Mouse (Mus musculus): ENCODE data around the gene Igsf9. TPM values are rescaled to one million over a fixed set of nuclear protein-coding genes. Genes with fewer than 3 reads are reported as not detected.

Gene Igsf9
- total and polyA plus RNA-seq, 3 experiments, result 0.38 TPM; not detected in 2

DNA sequence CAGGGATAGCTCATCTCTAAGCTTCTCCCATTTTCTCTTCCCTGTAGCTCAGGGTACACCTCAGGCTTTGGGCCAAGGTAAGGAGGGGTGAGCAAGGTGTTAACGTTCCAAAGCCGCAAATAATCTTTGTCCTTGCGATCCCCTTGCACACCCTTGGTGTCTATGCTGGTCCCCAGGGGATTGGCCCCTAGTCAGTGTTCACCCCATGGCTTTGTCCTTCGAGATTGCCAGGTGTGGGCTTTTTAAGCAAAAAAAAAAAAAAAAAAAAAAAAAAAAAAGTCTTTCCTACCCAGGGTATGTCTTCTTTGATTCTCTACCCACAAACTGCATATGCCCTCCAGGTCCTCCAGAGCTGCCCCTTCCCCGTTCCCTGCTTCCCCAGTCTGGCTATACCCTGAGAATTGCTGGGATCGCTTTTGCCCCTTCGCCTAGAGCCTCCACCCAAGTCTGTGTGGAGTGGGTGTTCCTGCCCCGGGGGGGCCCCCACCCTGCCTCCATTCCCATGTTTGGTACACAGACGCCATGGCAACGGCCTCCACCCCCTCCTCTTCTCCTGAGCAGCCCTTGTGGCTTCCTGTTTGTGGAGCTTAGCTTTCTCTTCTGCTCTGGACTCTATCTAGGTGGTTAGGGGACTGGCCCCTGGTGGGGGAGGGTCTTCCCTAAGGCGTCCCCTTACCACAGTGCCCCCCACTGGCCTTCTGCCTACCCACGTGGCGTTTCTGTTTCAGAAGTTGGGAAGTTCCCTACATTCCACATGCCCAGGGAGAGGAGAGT lies 20.0 kb downstream of the Igsf9 start:
- H3K4me3 ChIP-seq (ENCODE audit: low read depth, low read length), result peak overlapping the region; percentile 75
- no peaks in the 10 kb centered on the region for H3K9me3 ChIP-seq (replicated peaks)
- H3K36me3 ChIP-seq (replicated peaks), result peaks cover 50% of the 10 kb centered on the region
- peaks cover 17% of the 10 kb centered on the region for H3K27me3 ChIP-seq (ENCODE audit: insufficient read depth, low read length)
- DNase-seq (ENCODE audit: low spot score) (peak; percentile 62), ATAC-seq (ENCODE audit: extremely low read depth, insufficient number of reproducible peaks, low FRiP score, poor library complexity, severe bottlenecking) (peak; percentile 26)
- peaks cover 59% of the 10 kb centered on the region for H3K4me1 ChIP-seq (ENCODE audit: insufficient read depth, low read depth, low read length)
- TF ChIP-seq TAL1 (conservative IDR thresholded peaks at IDR 0.05; ENCODE audit: low read depth, low read length) (no peak), GATA1 (IDR thresholded peaks at IDR 0.05; ENCODE audit: borderline replicate concordance, low read length) (no peak), POLR2AphosphoS5 (IDR thresholded peaks at IDR 0.05; ENCODE audit: insufficient replicate concordance, low read depth, low read length) (no peak), GATA2 (IDR thresholded peaks at IDR 0.05; ENCODE audit: borderline replicate concordance, low read depth, low read length) (no peak), CTCF (IDR thresholded peaks at IDR 0.05; ENCODE audit: low read depth, low read length) (no peak)

DNA sequence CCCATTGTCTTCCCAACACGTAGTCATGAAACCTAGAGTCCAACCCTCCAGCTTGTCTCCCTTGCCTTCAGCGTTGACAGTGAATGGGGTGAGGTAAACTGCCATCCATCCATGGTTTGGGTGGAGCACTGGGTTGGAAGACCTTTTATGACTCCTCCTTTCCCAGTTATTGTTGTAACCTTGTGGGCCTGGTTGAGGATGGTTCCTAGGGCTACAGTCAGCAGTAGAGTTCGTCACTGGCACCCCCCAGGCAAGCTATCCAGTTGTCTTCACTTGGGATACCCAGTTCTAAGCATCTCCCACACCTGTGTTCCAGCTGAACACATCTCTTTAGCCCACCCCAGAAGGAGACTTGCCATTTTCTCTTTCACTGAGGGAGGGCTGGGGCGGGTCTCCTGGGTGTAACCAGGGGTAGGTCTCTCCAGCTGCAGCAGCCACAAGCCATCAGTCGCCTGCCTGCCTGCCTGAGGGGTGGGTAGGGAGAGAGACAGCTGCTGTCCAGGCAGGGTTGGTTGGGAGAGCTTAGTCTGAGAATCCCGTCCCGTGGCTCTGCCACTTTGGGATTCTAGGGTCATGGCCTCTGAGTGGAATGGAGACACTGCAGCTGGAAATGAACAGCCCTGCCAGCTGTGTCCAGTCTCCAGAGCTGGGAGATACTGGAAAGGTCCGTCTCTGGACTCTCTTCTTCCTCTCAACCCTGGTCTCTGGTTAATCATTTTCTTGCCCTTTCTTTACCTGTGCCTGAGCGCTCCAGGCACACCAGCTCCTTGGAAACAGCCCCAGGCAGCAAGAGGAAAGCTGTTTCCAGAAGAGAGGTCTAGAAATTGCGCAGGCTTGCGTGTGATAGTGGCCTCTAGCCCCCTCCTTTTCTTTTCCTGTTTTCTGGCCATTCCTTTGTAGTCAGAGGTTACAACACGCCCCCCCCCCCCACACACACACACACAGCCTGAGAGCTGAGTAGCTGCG lies 20.8 kb downstream of the Igsf9 start:
- peaks cover 8% of the 10 kb centered on the region for H3K27me3 ChIP-seq (ENCODE audit: insufficient read depth, low read length)
- ATAC-seq (ENCODE audit: extremely low read depth, insufficient number of reproducible peaks, low FRiP score, poor library complexity, severe bottlenecking), result no peak
- H3K4me1 ChIP-seq (ENCODE audit: insufficient read depth, low read depth, low read length), result peaks cover 67% of the 10 kb centered on the region
- H3K9me3 ChIP-seq (replicated peaks), result no peaks in the 10 kb centered on the region
- DNase-seq (ENCODE audit: low spot score), result no peak
- peak overlapping the region; percentile 75 for H3K4me3 ChIP-seq (ENCODE audit: low read depth, low read length)
- H3K36me3 ChIP-seq (replicated peaks), result peaks cover 58% of the 10 kb centered on the region
- no peak for TF ChIP-seq GATA2 (IDR thresholded peaks at IDR 0.05; ENCODE audit: borderline replicate concordance, low read depth, low read length)

DNA sequence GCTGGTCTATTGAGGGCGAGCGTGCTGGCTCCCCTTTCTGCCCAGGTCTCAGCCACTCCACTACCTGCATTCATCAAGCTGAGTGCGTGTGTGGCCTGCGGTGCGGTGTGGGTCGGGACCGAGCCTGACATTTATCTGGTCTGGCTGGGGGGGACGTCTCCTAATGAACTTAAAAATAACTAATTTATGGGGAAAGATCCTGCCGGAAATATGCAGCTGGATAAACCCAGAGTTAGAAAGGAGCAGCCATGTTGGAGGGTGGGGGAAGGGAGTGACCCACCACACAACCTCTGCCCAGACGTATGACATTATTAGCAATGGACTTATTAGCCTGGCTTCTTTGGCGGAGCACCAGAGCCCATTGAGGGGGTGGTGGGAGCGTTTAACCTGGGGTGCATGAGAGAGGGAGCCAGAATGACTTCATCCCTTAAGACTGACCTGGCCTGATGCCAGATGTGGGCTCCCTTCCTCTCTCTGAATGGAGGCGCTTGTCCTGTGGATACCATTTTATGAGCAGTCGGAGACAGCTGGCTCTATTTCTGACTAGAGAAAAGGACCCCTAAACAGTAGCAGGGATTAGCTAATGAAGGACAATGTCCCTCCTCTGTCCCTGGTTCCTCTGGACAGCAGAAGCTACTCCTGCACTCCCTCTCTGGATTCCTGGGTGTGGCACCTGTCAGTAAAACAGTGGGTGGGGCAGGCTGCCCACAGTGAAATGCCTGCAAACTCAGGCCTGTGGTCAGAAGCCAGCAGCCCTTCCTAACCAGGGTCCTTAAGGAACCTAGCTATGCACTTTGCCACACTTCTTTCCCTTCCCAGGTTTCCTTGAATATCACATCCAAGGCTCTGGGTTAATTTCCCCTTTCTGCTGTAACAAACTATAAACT lies 21.8 kb downstream of the Igsf9 start:
- ATAC-seq (ENCODE audit: extremely low read depth, insufficient number of reproducible peaks, low FRiP score, poor library complexity, severe bottlenecking) (no peak), DNase-seq (ENCODE audit: low spot score) (no peak)
- TF ChIP-seq POLR2AphosphoS5 (IDR thresholded peaks at IDR 0.05; ENCODE audit: insufficient replicate concordance, low read depth, low read length) (no peak), GATA1 (IDR thresholded peaks at IDR 0.05; ENCODE audit: borderline replicate concordance, low read length) (no peak), GATA2 (IDR thresholded peaks at IDR 0.05; ENCODE audit: borderline replicate concordance, low read depth, low read length) (no peak), CTCF (IDR thresholded peaks at IDR 0.05; ENCODE audit: low read depth, low read length) (no peak), TAL1 (conservative IDR thresholded peaks at IDR 0.05; ENCODE audit: low read depth, low read length) (no peak)
- H3K9me3 ChIP-seq (replicated peaks), result no peaks in the 10 kb centered on the region
- peak overlapping the region; percentile 75; the same call in 1 of the 2 replicates for H3K4me3 ChIP-seq (ENCODE audit: low read depth, low read length)
- peaks cover 75% of the 10 kb centered on the region for H3K4me1 ChIP-seq (ENCODE audit: insufficient read depth, low read depth, low read length)
- H3K27me3 ChIP-seq (ENCODE audit: insufficient read depth, low read length), result peaks cover under 1% of the 10 kb centered on the region; the same call in 1 of the 2 replicates
- peaks cover 67% of the 10 kb centered on the region for H3K36me3 ChIP-seq (replicated peaks)

DNA sequence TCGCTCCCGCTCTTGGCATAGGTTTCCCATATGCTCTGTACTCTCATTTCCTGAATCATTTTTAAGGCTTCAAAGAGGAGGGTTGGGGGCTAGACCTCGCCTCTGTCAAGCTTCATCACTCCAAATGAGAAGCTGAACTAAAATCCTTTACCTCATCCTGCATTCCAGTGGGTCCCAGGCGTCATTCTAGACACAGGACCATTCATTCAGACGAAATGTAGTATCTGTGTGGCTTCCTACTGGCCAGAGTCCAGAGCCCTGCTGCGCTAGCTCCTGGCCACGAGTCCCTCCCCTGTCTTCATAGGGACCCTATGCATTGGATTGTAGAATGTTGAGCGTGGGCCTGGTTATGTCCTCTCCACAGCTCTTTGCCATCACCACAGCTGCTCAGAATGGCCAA lies 23.2 kb downstream of the Igsf9 start:
- Histone ChIP-seq H3K27me3 (ENCODE audit: insufficient read depth, low read length) (no peaks in the 10 kb centered on the region), H3K36me3 (replicated peaks) (peaks cover 77% of the 10 kb centered on the region), H3K4me3 (ENCODE audit: low read depth, low read length) (no peak overlapping the region; the same call in 1 of the 2 replicates), H3K9me3 (replicated peaks) (no peaks in the 10 kb centered on the region), H3K4me1 (ENCODE audit: insufficient read depth, low read depth, low read length) (peaks cover 72% of the 10 kb centered on the region)
- ATAC-seq (ENCODE audit: extremely low read depth, insufficient number of reproducible peaks, low FRiP score, poor library complexity, severe bottlenecking) (no peak), DNase-seq (ENCODE audit: low spot score) (no peak)
- no peak for TF ChIP-seq POLR2AphosphoS5 (IDR thresholded peaks at IDR 0.05; ENCODE audit: insufficient replicate concordance, low read depth, low read length)
- no peak for TF ChIP-seq GATA1 (IDR thresholded peaks at IDR 0.05; ENCODE audit: borderline replicate concordance, low read length)
- no peak for TF ChIP-seq CTCF (IDR thresholded peaks at IDR 0.05; ENCODE audit: low read depth, low read length)
- TF ChIP-seq GATA2 (IDR thresholded peaks at IDR 0.05; ENCODE audit: borderline replicate concordance, low read depth, low read length), result no peak
- no peak for TF ChIP-seq TAL1 (conservative IDR thresholded peaks at IDR 0.05; ENCODE audit: low read depth, low read length)

DNA sequence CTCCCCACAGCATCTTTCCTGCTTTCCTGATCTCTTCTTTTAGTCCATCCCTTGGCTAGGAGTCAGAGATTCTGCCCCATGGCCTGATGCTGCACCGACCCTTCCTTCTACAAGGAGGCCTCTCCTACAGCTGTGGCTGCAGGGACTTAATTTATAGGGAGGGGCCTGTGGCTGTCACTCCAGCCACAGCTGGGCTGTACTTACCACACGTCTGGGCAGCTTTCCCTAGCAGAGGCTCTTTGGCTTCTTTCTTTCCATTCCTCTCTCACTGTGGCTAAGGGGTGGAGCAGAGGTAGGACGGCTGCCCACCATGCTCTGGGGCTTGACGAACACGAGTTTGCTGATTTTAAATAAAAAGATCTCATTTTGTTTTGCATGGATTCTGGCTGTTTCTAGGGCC lies 25.4 kb downstream of the Igsf9 start:
- H3K4me3 ChIP-seq (ENCODE audit: low read depth, low read length), result no peak overlapping the region
- no peak for TF ChIP-seq TAL1 (conservative IDR thresholded peaks at IDR 0.05; ENCODE audit: low read depth, low read length)
- TF ChIP-seq GATA2 (IDR thresholded peaks at IDR 0.05; ENCODE audit: borderline replicate concordance, low read depth, low read length), result no peak
- TF ChIP-seq GATA1 (IDR thresholded peaks at IDR 0.05; ENCODE audit: borderline replicate concordance, low read length), result no peak
- no peak for TF ChIP-seq POLR2AphosphoS5 (IDR thresholded peaks at IDR 0.05; ENCODE audit: insufficient replicate concordance, low read depth, low read length)
- no peak for TF ChIP-seq CTCF (IDR thresholded peaks at IDR 0.05; ENCODE audit: low read depth, low read length)
- DNase-seq (ENCODE audit: low spot score), result no peak
- ATAC-seq (ENCODE audit: extremely low read depth, insufficient number of reproducible peaks, low FRiP score, poor library complexity, severe bottlenecking), result no peak
- no peaks in the 10 kb centered on the region for H3K9me3 ChIP-seq (replicated peaks)
- peaks cover 73% of the 10 kb centered on the region for H3K4me1 ChIP-seq (ENCODE audit: insufficient read depth, low read depth, low read length)
- peaks cover 77% of the 10 kb centered on the region for H3K36me3 ChIP-seq (replicated peaks)
- no peaks in the 10 kb centered on the region for H3K27me3 ChIP-seq (ENCODE audit: insufficient read depth, low read length)

All from G1E (cell line).